Mouse (Mus musculus): ENCODE measurements at regions not wholly inside any gene's neighbourhood (a gene's known extent, or its start where the extent isn't known, plus 50 kb on each side); places are given as distances from the start of the nearest gene placed in this dataset.

GRCm38 (mm10) chr1:61050346-61050745 lies 72.6 kb downstream of the Icos start:
- no peak for TF ChIP-seq ZNF384 (IDR thresholded peaks at IDR 0.05; ENCODE audit: low read depth, low read length)
- no peak for TF ChIP-seq CHD2 (IDR thresholded peaks at IDR 0.05; ENCODE audit: low read depth, low read length)
- no peak for TF ChIP-seq MAFK (IDR thresholded peaks at IDR 0.05; ENCODE audit: insufficient read depth, low read depth, low read length)
- TF ChIP-seq HCFC1 (IDR thresholded peaks at IDR 0.05; ENCODE audit: borderline replicate concordance, insufficient read depth, low read length) = no peak
- TF ChIP-seq ZC3H11A (IDR thresholded peaks at IDR 0.05; ENCODE audit: borderline replicate concordance, low read depth, low read length) = no peak
- in situ Hi-C loops (cut with MboI; ENCODE audit: low sequenced_read_pairs in 2 of 2, unreplicated experiment in 2 of 2) = no loop called here
- Histone ChIP-seq H3K27ac (ENCODE audit: insufficient read depth, low read depth, low read length, poor library complexity, severe bottlenecking) (no peak overlapping the region), H3K9ac (ENCODE audit: insufficient read depth, low read depth, low read length, poor library complexity, severe bottlenecking) (no peak overlapping the region), H3K36me3 (ENCODE audit: control insufficient read depth, insufficient read depth, low read length, poor library complexity, severe bottlenecking) (no peaks in the 10 kb centered on the region), H3K9me3 (ENCODE audit: control insufficient read depth, insufficient read depth, low read depth, low read length) (no peaks in the 10 kb centered on the region), H3K4me3 (ENCODE audit: insufficient read depth in 1 of 2, low read depth in 1 of 2, low read length in 2 of 2, poor library complexity in 1 of 2, severe bottlenecking in 1 of 2) (no peak overlapping the region), H3K4me1 (ENCODE audit: control insufficient read depth in 2 of 2, insufficient read depth in 2 of 2, low read length in 2 of 2, poor library complexity in 1 of 2) (no peaks in the 10 kb centered on the region)
- DNase-seq (ENCODE audit: low read depth, low spot score) = no peak

GRCm38 (mm10) chr1:61053676-61054075 lies 75.9 kb downstream of the Icos start:
- H3K27ac ChIP-seq (ENCODE audit: insufficient read depth, low read depth, low read length, poor library complexity, severe bottlenecking) = no peak overlapping the region
- no peak overlapping the region for H3K4me3 ChIP-seq (ENCODE audit: insufficient read depth in 1 of 2, low read depth in 1 of 2, low read length in 2 of 2, poor library complexity in 1 of 2, severe bottlenecking in 1 of 2)
- no peak overlapping the region for H3K9ac ChIP-seq (ENCODE audit: insufficient read depth, low read depth, low read length, poor library complexity, severe bottlenecking)
- DNase-seq (ENCODE audit: low read depth, low spot score) = no peak
- no peaks in the 10 kb centered on the region for H3K9me3 ChIP-seq (ENCODE audit: control insufficient read depth, insufficient read depth, low read depth, low read length)
- no peaks in the 10 kb centered on the region for H3K4me1 ChIP-seq (ENCODE audit: control insufficient read depth in 2 of 2, insufficient read depth in 2 of 2, low read length in 2 of 2, poor library complexity in 1 of 2)
- in situ Hi-C loops (cut with MboI; ENCODE audit: low sequenced_read_pairs in 2 of 2, unreplicated experiment in 2 of 2) = no loop called here
- no peak for TF ChIP-seq MAFK (IDR thresholded peaks at IDR 0.05; ENCODE audit: insufficient read depth, low read depth, low read length)
- no peak for TF ChIP-seq CHD2 (IDR thresholded peaks at IDR 0.05; ENCODE audit: low read depth, low read length)
- no peak for TF ChIP-seq HCFC1 (IDR thresholded peaks at IDR 0.05; ENCODE audit: borderline replicate concordance, insufficient read depth, low read length)
- no peak for TF ChIP-seq ZNF384 (IDR thresholded peaks at IDR 0.05; ENCODE audit: low read depth, low read length)
- TF ChIP-seq ZC3H11A (IDR thresholded peaks at IDR 0.05; ENCODE audit: borderline replicate concordance, low read depth, low read length) = no peak
- no peaks in the 10 kb centered on the region for H3K36me3 ChIP-seq (ENCODE audit: control insufficient read depth, insufficient read depth, low read length, poor library complexity, severe bottlenecking)

GRCm38 (mm10) chr1:61054391-61054790 lies 76.7 kb downstream of the Icos start:
- TF ChIP-seq ZC3H11A (IDR thresholded peaks at IDR 0.05; ENCODE audit: borderline replicate concordance, low read depth, low read length) (no peak), CHD2 (IDR thresholded peaks at IDR 0.05; ENCODE audit: low read depth, low read length) (no peak), MAFK (IDR thresholded peaks at IDR 0.05; ENCODE audit: insufficient read depth, low read depth, low read length) (no peak)
- no peak for DNase-seq (ENCODE audit: low read depth, low spot score)
- no peaks in the 10 kb centered on the region for H3K36me3 ChIP-seq (ENCODE audit: control insufficient read depth, insufficient read depth, low read length, poor library complexity, severe bottlenecking)
- H3K4me1 ChIP-seq (ENCODE audit: control insufficient read depth in 2 of 2, insufficient read depth in 2 of 2, low read length in 2 of 2, poor library complexity in 1 of 2) = no peaks in the 10 kb centered on the region
- in situ Hi-C loops (cut with MboI; ENCODE audit: low sequenced_read_pairs in 2 of 2, unreplicated experiment in 2 of 2) = no loop called here
- no peaks in the 10 kb centered on the region for H3K9me3 ChIP-seq (ENCODE audit: control insufficient read depth, insufficient read depth, low read depth, low read length)
- H3K27ac ChIP-seq (ENCODE audit: insufficient read depth, low read depth, low read length, poor library complexity, severe bottlenecking) = no peak overlapping the region
- no peak overlapping the region for H3K4me3 ChIP-seq (ENCODE audit: insufficient read depth in 1 of 2, low read depth in 1 of 2, low read length in 2 of 2, poor library complexity in 1 of 2, severe bottlenecking in 1 of 2)
- no peak overlapping the region for H3K9ac ChIP-seq (ENCODE audit: insufficient read depth, low read depth, low read length, poor library complexity, severe bottlenecking)

DNA sequence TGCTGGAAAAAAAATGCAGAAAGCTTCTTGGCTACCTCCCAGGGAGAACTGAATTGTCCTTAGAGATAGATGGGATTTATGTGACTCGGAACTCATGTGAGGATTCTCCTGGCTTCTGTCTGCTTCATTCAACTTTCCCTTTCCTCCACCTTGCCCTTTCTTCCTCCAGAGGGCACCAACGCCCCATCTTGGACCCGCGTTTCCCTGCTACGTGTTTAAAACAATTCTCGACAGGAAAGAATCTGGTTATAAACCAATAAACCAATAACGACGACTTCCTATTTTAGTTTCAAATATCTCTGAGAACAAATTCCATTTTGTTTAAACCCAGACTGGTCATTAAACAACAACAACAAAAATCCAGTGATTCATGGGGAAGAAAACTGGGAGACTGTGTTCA lies 77.4 kb downstream of the Icos start:
- in situ Hi-C loops (cut with MboI; ENCODE audit: low sequenced_read_pairs in 2 of 2, unreplicated experiment in 2 of 2) = no loop called here
- Histone ChIP-seq H3K36me3 (ENCODE audit: control insufficient read depth, insufficient read depth, low read length, poor library complexity, severe bottlenecking) (no peaks in the 10 kb centered on the region), H3K4me3 (ENCODE audit: insufficient read depth in 1 of 2, low read depth in 1 of 2, low read length in 2 of 2, poor library complexity in 1 of 2, severe bottlenecking in 1 of 2) (no peak overlapping the region), H3K9ac (ENCODE audit: insufficient read depth, low read depth, low read length, poor library complexity, severe bottlenecking) (no peak overlapping the region), H3K9me3 (ENCODE audit: control insufficient read depth, insufficient read depth, low read depth, low read length) (no peaks in the 10 kb centered on the region), H3K4me1 (ENCODE audit: control insufficient read depth in 2 of 2, insufficient read depth in 2 of 2, low read length in 2 of 2, poor library complexity in 1 of 2) (no peaks in the 10 kb centered on the region), H3K27ac (ENCODE audit: insufficient read depth, low read depth, low read length, poor library complexity, severe bottlenecking) (no peak overlapping the region)
- DNase-seq (ENCODE audit: low read depth, low spot score) = peak; percentile 27
- TF ChIP-seq ZNF384 (IDR thresholded peaks at IDR 0.05; ENCODE audit: low read depth, low read length) = no peak
- TF ChIP-seq CHD2 (IDR thresholded peaks at IDR 0.05; ENCODE audit: low read depth, low read length) = no peak
- TF ChIP-seq HCFC1 (IDR thresholded peaks at IDR 0.05; ENCODE audit: borderline replicate concordance, insufficient read depth, low read length) = no peak
- peak; percentile 64; the same call in 1 of the 2 replicates for TF ChIP-seq ZC3H11A (IDR thresholded peaks at IDR 0.05; ENCODE audit: borderline replicate concordance, low read depth, low read length)
- no peak for TF ChIP-seq MAFK (IDR thresholded peaks at IDR 0.05; ENCODE audit: insufficient read depth, low read depth, low read length)

- DNase-seq (ENCODE audit: low read depth, low spot score) = no peak
- Histone ChIP-seq H3K4me1 (ENCODE audit: control insufficient read depth in 2 of 2, insufficient read depth in 2 of 2, low read length in 2 of 2, poor library complexity in 1 of 2) (no peaks in the 10 kb centered on the region), H3K9me3 (ENCODE audit: control insufficient read depth, insufficient read depth, low read depth, low read length) (no peaks in the 10 kb centered on the region), H3K9ac (ENCODE audit: insufficient read depth, low read depth, low read length, poor library complexity, severe bottlenecking) (no peak overlapping the region), H3K27ac (ENCODE audit: insufficient read depth, low read depth, low read length, poor library complexity, severe bottlenecking) (no peak overlapping the region), H3K36me3 (ENCODE audit: control insufficient read depth, insufficient read depth, low read length, poor library complexity, severe bottlenecking) (no peaks in the 10 kb centered on the region), H3K4me3 (ENCODE audit: insufficient read depth in 1 of 2, low read depth in 1 of 2, low read length in 2 of 2, poor library complexity in 1 of 2, severe bottlenecking in 1 of 2) (no peak overlapping the region)
- in situ Hi-C loops (cut with MboI; ENCODE audit: low sequenced_read_pairs in 2 of 2, unreplicated experiment in 2 of 2) = no loop called here
- TF ChIP-seq MAFK (IDR thresholded peaks at IDR 0.05; ENCODE audit: insufficient read depth, low read depth, low read length) = no peak
- TF ChIP-seq HCFC1 (IDR thresholded peaks at IDR 0.05; ENCODE audit: borderline replicate concordance, insufficient read depth, low read length) = no peak
- no peak for TF ChIP-seq CHD2 (IDR thresholded peaks at IDR 0.05; ENCODE audit: low read depth, low read length)
- TF ChIP-seq ZNF384 (IDR thresholded peaks at IDR 0.05; ENCODE audit: low read depth, low read length) = no peak
- no peak for TF ChIP-seq ZC3H11A (IDR thresholded peaks at IDR 0.05; ENCODE audit: borderline replicate concordance, low read depth, low read length)
These were observed 82.3 kb downstream of the Icos start for GRCm38 (mm10) chr1:61059910-61060536.

All from ES-E14 (cell line).